Mouse (Mus musculus) megakaryocyte, embryonic 14.5 days (primary cell): ENCODE measurements around the gene Dicer1.

ENCODE experiments used
- FLI1 ChIP-seq: IDR thresholded peaks from 2 replicates; pipeline ENCODE4 v1.6.1; 2012; ENCODE audit warnings: low read length, inconsistent platforms, mixed read lengths
- GATA1 ChIP-seq: IDR thresholded peaks from 3 replicates; pipeline ENCODE4 v1.6.1; 2012; ENCODE audit warnings: mixed read lengths, low read length, inconsistent platforms, borderline replicate concordance

GRCm38 (mm10) chr12:104648366-104648765, 103.4 kb downstream of the Dicer1 start:
- no peak for TF ChIP-seq GATA1
- TF ChIP-seq FLI1 = no peak
